Mouse (Mus musculus): ENCODE measurements around the gene Vangl2. TPM values are rescaled to one million over a fixed set of nuclear protein-coding genes. Genes with fewer than 3 reads are reported as not detected.
"Not testable (repeated sequence)": the region's sequence is repeated elsewhere in the genome, so short reads cannot be mapped to it uniquely, and the experiment has no call there.

The Vangl2 gene
- polyA plus RNA-seq, 1 experiment from 2014 or later, result 15.4 TPM

DNA sequence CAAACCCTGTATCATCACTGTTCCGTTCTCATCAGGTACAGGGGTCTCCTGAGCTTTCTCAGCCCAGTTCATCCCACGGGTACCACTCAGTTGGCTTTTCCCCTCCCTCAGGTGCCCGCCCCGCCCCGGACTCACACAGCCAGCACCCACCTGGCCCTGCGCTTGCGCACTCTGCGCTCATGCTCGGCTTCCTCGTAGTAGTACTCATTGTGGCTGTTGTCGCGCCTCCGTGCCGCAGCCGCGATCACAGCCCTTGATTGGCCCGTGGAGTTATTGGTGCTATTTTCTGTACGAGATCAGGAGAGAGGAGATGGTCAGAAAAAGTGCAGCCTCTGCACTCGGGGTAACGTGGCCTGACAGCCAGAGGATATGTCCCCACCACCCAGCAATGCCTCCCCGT is 20.5 kb downstream of the Vangl2 start:
- no peak for DNase-seq (ENCODE audit: low spot score)

DNA sequence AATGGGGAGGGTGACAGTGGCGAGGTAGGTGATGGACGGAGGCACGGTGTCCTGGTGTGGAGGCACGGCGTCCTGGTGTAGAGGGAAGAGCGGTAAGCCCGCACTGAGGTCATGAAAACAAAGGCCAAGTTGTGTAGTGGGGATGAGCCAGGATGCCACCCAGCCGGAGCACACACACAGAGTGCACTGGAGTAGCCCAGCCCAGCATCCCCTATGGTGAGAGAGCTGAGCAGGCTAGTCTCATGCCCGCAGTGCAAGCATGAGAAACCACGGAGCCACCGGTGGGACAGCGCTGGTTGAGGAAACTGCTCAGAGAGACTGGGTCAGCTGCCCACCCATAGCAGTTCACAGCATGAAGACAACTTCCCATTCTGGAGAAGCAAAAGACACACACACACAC is 26.6 kb downstream of the Vangl2 start:
- DNase-seq (ENCODE audit: low spot score), result no peak

DNA sequence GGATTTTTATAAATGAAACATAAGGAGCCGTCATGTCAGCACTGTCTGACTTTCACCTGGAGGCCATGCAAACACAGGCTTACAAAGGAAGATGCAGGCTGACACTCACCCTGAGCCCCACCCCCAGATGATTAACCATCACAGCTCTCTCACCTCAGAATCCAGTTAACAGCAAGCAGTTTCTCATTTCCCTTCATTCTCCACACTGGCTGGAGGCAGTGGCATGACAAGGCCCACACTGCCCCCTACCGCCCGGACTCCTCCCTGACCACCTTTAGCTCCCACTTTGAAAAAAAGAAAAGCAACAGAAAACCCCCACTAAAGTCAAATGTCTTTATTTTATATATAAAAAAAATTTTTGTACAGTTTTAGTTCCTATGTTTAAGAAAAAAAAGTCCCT is 27.6 kb downstream of the Vangl2 start:
- peak; percentile 82 for DNase-seq (ENCODE audit: low spot score)

DNA sequence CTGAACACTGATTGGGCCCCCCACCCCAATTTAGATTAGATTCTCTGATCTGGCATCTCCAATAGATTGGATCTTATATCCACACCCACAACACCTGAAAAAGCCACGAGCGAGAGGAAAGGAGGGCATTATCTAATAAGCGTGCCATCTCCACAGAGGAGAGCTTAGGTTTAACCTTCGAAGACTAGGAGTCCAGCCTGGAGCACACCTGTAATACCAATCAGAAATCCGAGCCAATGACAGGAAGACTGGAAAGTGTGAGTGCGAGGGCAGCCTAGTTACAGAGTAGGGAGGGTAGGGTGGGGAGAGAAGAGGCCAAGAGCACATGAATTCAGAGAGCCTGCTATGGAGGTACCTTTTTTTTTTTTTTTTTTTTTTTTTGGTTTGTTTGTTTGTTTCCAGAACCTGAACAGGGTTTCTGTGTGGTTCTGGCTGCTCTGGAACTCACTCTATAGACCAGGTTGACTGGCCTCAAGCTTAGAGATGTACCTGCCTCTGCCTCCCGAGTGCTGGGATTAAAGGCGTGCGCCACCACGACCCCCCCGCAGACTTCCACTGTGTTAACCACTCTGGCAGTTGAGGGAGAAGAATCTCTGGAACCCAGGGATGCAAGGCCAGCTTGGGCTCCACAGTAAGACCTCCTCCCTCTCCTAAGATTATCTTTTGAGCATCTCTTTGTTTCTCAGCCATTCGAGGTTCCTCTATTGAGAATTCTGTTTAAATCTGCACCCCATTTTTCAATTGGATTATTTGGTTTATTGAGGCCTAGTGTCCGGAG is 29.2 kb downstream of the Vangl2 start:
- no peak for DNase-seq (ENCODE audit: low spot score)

DNA sequence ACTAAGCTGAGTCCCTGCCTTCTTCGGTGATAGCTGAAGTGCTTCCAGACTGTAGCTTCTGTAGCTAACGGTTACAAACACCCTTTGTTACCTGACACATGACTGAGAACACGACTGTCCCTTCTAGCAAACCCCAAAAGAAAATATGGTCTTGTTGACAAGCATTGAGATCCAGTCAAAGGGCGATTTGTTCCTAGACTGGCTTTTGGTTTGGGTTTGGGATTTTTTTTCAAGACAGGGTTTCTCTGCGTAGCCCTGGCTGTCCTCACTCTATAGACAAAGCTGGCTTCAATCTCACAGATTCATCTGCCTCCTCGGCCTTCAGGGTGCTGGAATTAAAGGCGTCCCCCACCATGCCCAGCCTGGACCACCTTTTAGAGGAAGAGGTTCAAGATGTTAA is 31.5 kb downstream of the Vangl2 start:
- no peak for DNase-seq (ENCODE audit: low spot score)

DNA sequence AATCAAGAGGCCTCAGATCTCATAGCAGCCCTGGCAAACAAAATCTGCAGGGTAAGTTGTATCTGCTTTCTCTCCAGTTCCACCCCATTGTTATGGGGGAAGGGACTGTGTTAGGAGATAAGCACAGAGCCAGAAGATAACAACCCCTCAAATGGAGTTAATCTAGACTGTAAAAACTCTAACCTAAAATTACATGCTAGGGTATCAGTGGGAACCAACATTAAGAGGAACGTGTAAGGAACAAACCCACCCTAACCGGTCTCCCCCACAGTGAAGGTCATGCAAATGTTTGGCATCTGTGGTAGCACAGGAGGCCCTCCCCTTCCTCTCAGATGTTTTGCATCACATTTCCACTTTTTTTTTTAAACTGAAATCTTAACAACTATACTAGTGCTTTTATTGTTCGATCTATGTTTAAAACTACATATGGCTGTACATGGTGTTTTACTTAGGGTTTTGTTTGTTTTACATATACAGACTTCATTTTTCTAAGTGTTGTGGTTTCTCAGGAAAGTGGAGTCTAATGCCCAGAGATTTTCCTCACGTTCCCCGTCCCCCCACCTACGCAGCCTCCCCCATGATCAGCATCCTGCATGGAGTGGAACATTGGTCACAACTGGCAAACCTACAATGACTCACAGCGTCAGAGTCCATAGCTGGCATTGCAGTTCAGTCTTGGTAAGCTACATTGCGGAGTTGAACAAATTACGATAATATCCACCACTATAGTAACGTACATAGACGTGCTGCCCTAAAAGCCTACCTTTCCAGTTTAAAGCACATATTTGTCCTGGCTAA is 33.1 kb downstream of the Vangl2 start:
- peak; percentile 32 for DNase-seq (ENCODE audit: low spot score)

DNA sequence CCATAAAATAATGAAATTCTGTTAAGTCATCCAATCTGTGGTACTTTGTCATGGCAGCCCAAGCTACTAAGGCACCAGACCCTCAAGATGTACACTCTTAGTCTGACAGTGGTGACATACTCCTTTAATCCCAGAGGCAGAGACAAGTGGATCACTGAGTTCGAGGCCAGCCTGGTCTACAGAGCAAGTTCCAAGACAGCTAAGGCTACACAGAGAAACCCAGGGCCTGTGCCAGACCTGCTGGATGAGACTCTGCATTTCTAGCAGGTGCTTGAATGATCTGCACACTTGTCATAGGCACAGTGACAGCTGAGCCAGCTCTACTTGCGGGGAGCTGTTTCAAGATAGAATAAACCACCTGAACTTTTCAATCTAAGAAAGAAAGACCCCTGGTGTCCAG is 33.7 kb downstream of the Vangl2 start:
- DNase-seq (ENCODE audit: low spot score), result peak; percentile 41

DNA sequence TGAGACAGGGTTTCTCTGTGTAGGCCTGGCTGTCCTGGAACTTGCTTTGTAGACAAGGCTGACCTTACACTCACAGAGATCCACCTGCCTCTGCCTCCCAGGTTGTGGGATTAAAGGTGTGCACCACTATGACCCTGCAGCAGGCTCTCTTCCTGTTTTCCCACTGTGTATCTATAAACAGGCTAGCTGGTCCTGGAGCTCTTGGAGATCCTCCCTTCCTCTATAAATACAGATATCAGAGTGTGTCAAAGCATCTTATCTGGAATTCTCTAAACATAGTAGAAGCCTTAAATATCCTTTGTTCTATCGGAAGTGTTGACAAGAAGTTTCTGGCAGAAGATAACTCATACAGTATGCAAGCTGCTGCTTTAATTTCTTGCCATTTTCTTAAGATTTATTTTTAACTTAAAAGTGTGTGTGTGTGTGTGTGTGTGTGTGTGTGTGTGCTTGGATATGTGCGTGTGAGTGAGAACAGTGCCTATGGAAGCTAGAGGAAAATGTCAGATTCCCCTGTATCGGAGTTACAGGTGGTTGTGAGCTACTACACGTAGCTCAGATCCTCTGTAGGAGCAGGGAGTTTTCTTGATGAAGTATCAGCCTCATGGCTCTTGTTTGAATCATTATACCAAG is 35.2 kb downstream of the Vangl2 start:
- no peak for DNase-seq (ENCODE audit: low spot score)

DNA sequence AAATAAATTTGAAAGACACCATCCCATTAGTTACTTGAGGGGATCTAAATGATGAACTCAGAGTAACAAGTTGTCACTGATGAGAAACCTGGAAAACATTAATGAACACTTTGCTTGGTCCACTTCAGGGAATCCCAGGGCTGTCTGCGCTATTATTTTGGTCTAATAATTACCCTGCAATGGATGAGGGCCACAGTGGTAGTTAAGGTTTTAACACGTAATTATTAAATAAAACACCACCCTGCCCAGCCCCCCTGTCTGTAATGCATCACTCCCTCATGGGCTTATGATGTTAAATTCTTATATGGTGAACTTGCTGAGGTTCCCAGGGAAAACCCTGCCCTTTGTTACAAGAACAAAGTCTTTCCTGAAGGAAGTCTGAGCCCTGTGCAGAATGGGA is 36.4 kb downstream of the Vangl2 start:
- no peak for DNase-seq (ENCODE audit: low spot score)

DNA sequence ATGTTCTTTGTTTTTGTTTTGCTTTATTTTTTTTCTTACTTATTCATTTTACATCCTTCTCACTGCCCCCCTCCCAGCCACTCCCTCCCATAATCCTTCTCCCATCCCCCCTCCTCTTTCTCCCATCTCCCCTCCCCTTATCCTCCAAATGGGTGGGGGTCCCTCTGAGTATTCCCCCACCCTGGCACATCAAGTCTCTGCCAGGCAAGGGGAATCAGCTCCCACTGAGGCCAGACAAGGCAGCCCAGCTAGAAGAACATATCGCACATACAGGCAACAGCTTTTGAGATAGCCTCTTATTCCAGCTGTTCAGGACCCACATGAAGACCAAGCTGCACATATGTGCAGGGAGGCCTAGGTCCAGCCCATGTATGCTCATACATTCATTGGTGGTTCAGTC is 44.1 kb downstream of the Vangl2 start:
- DNase-seq (ENCODE audit: low spot score), result no peak

DNA sequence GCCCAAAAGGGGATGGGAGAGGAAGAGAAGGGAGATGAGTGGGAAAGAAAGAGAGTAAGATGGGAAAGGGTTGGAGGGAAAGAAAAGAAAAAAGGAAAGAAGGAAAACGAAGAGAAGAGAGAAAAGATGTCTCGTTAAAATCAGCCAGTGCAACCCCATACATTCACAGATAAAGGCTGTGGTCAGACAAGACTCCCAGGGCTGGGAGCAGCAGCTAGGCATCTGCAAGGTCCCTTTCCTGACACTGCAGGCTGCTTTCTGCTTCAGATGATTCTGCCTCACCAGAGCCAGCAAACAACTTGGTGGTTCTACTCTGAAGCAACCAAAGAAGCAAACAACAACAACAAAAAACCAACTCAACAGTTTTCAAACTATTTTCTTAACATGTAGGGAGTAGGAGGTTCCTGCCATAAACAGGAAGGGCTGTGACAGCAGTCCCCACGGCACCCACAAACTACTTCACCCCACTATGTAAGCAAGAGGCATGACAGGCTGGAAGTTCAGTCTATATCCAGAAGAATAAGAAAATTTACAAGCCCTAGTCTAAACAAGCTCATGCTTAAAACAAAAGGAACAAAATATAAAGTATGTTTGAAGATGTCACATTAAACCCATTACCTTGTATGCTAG is 44.8 kb downstream of the Vangl2 start:
- peak; percentile 25 for DNase-seq (ENCODE audit: low spot score)

DNA sequence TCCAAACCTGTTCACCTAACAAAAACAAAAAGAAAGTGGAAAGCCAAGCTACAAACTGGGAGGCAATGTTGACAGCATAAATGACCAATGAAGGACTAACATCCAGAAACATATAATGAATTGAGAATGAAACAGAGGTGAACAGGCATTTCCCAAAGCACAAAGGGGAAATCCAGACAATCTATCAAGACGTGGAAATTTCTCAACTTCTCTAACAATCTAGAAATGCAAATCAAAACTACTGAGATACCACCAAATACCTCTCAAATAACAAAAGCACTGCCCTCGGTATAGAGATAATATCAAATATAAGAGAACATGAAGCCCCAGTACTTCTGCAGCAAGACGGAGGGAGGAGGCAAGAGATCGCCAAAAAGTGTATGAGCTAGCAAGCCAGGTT is 45.5 kb downstream of the Vangl2 start:
- DNase-seq (ENCODE audit: low spot score), result no peak

DNA sequence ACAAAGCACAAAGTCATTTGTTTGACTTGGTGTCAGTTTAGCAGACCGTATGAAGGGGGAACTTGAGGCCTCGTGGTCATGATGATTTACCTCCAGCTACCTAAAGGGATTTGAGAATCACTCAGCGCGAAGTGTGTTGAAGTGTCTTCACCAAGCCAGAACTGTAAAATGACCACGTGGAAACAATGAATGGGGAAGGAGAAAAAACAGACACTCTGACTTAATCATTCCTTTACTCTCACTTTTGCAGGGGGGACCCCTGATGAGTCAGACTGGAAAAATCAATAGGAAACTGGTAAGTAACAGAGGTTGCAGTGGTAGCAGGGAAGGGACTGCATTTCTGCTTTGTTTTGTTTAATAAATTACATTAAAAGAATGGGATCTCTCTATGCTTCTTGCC is 46.1 kb downstream of the Vangl2 start:
- DNase-seq (ENCODE audit: low spot score), result no peak

DNA sequence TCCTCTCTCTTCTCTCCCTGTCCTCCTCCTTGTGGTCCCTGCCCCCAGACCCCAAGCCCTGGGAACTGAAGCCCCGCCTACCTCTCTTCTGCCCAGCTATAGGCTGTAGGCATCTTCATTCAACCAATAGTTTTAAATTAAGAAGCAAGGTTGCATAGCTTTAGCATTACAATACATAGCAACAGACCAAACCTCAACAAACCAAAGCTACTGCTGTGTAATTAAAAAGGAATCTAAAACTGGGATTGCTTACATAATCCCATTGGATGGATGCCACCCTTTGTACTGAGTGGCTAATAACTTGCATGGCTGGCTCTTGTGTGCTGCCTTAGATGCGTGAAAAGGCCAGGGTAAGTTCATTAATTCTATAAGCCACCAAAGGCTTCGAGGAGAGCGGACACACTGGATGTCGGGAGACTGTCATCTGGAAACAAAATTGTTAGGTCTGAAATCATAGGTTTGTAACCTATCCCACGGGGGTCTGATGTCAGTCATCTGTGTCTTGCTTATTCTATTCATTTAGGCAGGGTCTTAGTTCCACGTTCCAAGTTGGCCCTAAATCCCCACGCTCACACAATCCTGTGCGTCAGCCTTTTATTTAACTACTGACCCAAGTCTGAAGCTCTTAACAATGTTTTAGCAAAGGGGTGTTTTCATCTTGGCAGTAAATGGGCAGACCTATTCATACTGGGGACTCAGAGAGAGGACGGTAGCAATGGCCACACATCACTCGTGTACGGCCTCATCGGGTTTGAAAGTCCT is 48.1 kb downstream of the Vangl2 start:
- DNase-seq (ENCODE audit: low spot score), result no peak

DNA sequence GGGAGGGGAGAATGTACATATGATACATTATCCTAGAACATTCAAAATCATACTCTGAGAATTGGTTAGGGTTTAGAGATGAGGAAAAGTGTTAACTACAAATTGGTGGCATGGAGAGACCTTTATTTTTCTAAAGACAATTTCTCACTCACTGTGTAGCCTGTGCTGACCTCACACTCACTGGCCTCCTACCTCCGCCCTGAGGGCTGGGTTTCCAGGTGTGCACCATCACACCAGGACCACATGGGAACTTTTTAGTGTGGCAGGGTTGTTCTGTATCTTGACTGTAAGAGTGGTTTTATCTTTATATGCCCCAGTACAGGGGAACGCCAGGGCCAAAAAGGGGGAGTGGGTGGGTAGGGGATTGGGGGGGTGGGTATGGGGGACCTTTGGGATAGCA is 50.4 kb downstream of the Vangl2 start:
- DNase-seq (ENCODE audit: low spot score), result no peak

DNA sequence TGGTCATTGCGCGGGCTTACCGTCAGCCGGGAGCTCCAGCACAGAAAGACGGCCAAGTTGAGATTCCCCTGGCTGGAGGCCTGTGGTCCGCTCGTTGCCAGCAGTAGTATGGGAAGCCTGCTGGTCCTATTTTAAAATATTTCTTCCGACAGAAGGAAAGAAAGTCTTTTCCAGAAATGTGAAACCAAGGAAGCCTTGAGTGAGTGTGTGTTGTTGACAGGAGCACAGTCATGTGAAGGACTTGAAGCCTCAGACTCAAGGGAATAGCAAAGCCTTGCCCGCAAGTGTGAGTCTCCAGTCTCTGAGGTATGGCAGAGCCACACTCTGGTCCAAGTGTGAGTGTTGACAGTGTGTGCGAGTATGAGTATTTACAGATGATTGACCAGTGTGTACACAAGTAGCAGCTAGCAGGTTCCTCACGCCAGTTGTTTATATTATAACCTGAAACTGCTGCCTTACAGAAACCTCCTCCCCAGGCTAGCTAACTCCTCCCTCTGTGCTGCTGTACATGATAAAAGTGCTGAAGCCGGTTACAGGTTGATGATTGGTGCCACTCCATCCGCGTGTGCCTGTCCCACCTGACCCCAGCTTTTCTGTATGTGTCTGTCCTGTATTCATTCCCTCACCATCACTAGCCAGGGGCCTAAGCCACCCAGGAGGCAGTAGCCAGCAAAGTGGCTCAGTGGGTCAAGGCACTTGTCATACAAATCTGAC is 51.3 kb downstream of the Vangl2 start:
- DNase-seq (ENCODE audit: low spot score), result no peak

DNA sequence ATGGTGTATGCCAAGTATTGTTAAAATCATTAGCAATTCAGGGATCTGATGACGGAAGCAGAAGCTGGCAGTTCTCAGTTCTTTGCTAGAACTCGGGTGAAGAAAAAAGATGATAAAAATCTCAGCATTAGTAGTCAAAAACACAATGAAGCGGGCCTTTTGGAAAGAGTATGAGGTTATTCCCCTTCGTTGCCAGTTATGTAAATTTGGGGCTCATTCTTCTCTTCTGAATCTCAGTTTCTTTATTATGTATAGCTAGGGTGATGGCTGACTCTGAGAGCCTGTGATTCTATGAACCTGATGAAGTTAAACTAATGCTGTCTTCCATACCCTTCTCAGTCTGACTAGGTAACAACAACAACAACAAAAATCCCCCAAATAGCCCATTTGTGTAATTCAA is 52.4 kb downstream of the Vangl2 start:
- DNase-seq (ENCODE audit: low spot score), result no peak

DNA sequence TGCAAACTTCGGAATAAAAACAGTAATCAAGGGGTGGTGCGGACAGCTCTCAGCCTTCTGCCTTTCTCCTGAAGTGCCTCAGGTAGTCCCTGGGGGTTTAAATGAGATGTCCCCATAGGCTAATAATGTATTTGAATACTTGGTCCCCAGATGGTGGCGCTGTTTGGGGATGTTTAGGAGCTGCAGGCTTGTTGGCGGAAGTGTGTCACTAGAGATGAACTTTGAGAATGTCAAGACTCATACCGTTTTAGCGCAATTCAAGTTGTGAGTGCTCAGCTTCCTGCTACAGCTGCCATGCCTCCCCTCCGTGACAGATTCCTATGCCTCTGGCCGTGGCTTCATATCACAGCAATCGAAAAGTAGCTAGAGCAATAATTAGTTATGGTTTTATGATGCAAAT is 52.9 kb downstream of the Vangl2 start:
- DNase-seq (ENCODE audit: low spot score), result no peak

DNA sequence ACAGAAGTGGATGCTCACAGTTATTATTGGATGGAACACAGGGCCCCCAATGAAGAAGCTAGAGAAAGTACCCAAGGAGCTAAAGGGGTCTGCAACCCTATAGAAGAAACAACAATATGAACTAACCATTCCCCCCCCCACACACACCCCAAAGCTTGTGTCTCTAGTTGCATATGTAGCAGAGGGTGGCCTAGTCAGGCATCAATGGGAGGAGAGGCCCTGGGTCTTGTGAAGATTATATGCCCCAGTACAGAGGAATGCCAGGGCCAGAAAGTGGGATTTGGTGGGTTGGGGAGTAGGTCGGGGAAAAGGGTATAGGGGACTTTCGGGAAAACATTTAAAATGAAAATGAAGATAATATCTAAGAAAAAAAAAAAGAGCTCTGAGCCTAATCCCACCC is 53.9 kb downstream of the Vangl2 start:
- not testable (repeated sequence) for DNase-seq (ENCODE audit: low spot score)

DNA sequence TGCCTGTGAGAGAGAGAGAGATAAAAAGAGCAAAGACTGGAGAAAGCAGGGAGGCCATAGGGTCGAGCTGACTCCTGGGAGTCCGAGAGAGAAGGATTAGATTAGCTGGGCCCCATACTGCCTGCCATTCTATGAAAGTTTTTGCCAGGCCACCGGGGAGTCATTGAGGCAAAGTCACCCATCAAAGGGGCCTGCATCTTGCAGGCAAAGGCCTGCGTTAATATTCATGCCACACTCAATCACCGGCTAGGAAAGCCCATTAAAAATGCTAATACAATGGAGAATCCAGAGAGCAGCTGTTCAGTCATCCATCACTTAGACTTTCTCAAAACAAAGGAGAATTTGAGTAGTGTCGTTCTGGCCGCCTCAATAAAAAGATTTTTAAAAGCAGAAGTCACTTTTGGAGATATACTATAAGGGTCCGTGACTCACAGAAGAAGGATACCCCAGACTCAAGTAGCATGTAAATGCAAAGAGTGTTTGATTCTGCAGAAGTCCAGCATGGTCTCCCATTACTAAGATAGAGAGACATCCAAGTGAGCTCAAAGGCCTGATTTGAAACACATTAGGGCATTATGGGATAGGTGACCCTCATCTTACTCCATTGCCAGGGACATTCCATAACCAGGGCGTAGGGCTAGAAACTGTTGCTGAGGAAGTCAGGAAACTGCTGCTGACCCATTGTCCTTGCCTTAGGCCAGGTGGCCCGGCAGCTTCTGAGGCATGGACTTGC is 57.2 kb downstream of the Vangl2 start:
- DNase-seq (ENCODE audit: low spot score), result no peak
